Mouse (Mus musculus) kidney, embryonic 15.5 days (tissue): ENCODE results near the gene Capn15. TPM values are rescaled to one million over a fixed set of nuclear protein-coding genes. Genes with fewer than 3 reads are reported as not detected.
A peak's percentile ranks its signal among the peaks of the same experiment; 100 is the strongest.

Experiments
- ATAC-seq: fragments of 200-750 bp; cut with Nextera tagmentation; replicated peaks from 2 replicates; pipeline ENCODE4 v1.8.0; 2017; ENCODE audit warnings: moderate TSS enrichment; ENCODE audit not compliant: low FRiP score
- H3K27ac ChIP-seq: fragments of 300-500 bp; sonication (generic); 2 replicates; pipeline ENCODE4 v1.5.1; 2015; ENCODE audit warnings: mild to moderate bottlenecking, inconsistent platforms
- H3K27me3 ChIP-seq: fragments of 300-500 bp; sonication (generic); 2 replicates; pipeline ENCODE4 v1.6.1; 2015; ENCODE audit warnings: inconsistent platforms
- H3K36me3 ChIP-seq: fragments of 300-500 bp; sonication (generic); 2 replicates; pipeline ENCODE4 v1.6.1; 2015; ENCODE audit warnings: inconsistent platforms
- H3K4me1 ChIP-seq: fragments of 300-500 bp; sonication (generic); 2 replicates; pipeline ENCODE4 v1.6.1; 2015; ENCODE audit warnings: inconsistent platforms
- H3K4me2 ChIP-seq: fragments of 300-500 bp; sonication (generic); 2 replicates; pipeline ENCODE4 v1.6.1; 2015; ENCODE audit warnings: moderate library complexity, mild to moderate bottlenecking, inconsistent platforms
- H3K4me3 ChIP-seq: fragments of 300-500 bp; sonication (generic); replicated peaks from 2 replicates; pipeline ENCODE4 v1.5.1; 2015; ENCODE audit warnings: mild to moderate bottlenecking, inconsistent platforms
- H3K9ac ChIP-seq: fragments of 300-500 bp; sonication (generic); 2 replicates; pipeline ENCODE4 v1.6.1; 2015; ENCODE audit warnings: mild to moderate bottlenecking, inconsistent platforms
- H3K9me3 ChIP-seq: fragments of 300-500 bp; sonication (generic); replicated peaks from 2 replicates; pipeline ENCODE4 v1.6.1; 2016; ENCODE audit warnings: inconsistent platforms
- WGBS: fragments of 180-500 bp; shearing (Covaris S2); methylation state at CpG from one replicate; pipeline ENCODE4 v1.1.7; 2015; ENCODE audit warnings: mixed read lengths; 5-methylcytosine and 5-hydroxymethylcytosine counted together
- polyA plus RNA-seq: library from polyadenylated mRNA; unstranded; fragments of >200 nt; fragmentation: Nextera tagmentation; extraction: Ambion mirVana; gene quantifications from 2 replicates; pipeline ENCODE4 v1.2.1, GENCODE M21; 2015

The Capn15 gene
- polyA plus RNA-seq, 1 experiment from 2014 or later = 31.6 TPM

DNA sequence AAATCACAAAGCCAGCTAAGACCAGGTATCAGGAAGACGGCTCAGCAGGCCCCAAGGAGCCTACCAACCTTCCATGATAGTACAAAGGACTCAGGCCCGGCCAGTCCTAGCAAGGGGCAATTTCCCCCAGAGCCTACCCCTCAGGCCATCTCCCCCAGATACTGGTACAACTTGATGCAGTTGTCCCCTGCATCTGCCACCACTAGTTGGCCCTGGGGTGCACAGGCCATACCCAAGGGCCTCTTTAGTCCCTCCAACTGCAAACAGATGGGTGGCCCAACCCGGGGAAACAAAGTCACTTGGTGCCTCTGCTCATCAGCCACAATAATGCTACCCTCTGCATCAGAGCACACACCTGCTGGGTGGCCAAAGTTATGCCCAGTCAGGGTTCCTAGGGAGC lies 42.4 kb downstream of the Capn15 start:
- Histone ChIP-seq H3K4me2 (no peak overlapping the region), H3K9me3 (no peaks in the 10 kb centered on the region), H3K36me3 (peaks cover 10% of the 10 kb centered on the region; the same call in 1 of the 2 replicates), H3K27me3 (no peaks in the 10 kb centered on the region), H3K4me3 (no peak overlapping the region), H3K4me1 (peaks cover 41% of the 10 kb centered on the region), H3K27ac (peak overlapping the region; percentile 18; the same call in 1 of the 2 replicates), H3K9ac (no peak overlapping the region)
- WGBS = 80% methylated on average over 3 of the region's 3 CpGs
- no peak for ATAC-seq

DNA sequence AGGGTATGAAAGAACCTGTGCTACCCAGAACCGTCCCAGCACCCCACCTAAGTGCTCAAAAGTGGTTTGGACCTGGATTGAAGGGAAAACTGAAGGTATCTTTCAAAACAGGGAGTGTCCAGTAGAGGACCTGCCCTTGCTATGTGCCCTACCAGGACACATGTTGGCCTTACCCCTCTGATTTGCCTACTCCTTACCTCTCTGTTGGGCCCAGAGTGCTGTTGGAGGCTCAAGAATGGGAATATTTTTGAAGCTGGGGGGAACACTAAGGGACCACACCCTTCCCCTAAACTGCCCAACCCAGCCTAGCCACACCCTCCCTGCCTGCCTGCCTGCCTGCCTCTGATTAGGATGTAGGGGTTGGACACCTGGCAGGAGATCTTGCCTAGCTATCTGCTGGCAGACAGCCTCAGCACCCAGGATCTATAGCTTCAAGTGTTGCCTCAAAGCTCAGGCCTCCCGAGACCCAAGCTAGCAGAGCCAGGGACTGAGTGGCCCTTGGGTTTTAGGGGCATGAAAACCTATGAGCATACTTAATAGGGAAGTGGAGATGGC lies 42.9 kb downstream of the Capn15 start:
- no peak overlapping the region for H3K9ac ChIP-seq
- H3K27ac ChIP-seq = peak overlapping the region; percentile 18; the same call in 1 of the 2 replicates
- peaks cover 11% of the 10 kb centered on the region for H3K36me3 ChIP-seq
- H3K4me2 ChIP-seq = no peak overlapping the region; the same call in 1 of the 2 replicates
- WGBS = 73% methylated on average over 2 of the region's 2 CpGs
- ATAC-seq = peak; percentile 34; the same call in 1 of the 2 replicates
- H3K9me3 ChIP-seq = no peaks in the 10 kb centered on the region
- no peaks in the 10 kb centered on the region for H3K27me3 ChIP-seq
- H3K4me3 ChIP-seq = peak overlapping the region; percentile 84; the same call in 1 of the 2 replicates
- peaks cover 41% of the 10 kb centered on the region for H3K4me1 ChIP-seq

DNA sequence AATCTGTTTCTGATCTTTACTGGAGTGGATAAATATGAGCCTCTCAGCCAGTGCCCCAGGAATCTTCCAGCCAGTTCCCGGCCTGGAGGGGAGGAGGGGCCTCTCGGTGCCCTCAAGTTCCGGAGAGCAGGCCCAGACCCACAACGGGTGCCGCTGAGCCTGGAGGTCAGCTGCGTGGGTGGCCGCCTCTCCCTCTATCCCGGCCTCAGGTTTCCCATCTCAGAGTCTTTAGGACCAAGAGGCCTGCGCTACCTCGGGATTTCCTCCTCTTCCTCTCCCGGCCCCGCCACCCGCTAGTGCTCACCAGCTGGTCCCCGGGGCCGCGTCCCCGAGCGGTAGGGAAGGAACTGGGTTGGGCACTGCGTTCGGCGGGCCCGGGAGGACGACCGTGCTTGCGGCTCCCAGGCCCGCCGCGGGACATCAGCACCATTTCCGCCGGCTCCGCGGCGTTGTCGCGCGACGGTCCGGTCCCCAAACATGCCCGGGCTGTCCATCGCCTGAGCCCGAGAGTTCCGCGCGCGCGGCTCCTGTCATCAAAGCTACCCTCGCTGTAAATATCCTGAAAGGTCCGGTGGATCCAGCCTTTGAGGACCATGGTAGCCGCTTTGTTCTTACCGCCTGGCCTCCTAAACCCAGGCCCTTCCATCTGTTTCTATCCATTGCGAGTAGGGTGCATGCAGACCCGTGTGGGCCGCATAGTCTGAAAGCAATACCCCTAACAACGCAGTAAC lies 43.9 kb downstream of the Capn15 start:
- Histone ChIP-seq H3K4me2 (peak overlapping the region; percentile 69), H3K9me3 (no peaks in the 10 kb centered on the region), H3K9ac (peak overlapping the region; percentile 75), H3K27ac (peak overlapping the region; percentile 96), H3K4me3 (peak overlapping the region; percentile 84), H3K4me1 (peaks cover 40% of the 10 kb centered on the region), H3K36me3 (peaks cover 21% of the 10 kb centered on the region), H3K27me3 (no peaks in the 10 kb centered on the region)
- 2% methylated on average over 54 of the region's 54 CpGs for WGBS
- ATAC-seq = peak; percentile 38

DNA sequence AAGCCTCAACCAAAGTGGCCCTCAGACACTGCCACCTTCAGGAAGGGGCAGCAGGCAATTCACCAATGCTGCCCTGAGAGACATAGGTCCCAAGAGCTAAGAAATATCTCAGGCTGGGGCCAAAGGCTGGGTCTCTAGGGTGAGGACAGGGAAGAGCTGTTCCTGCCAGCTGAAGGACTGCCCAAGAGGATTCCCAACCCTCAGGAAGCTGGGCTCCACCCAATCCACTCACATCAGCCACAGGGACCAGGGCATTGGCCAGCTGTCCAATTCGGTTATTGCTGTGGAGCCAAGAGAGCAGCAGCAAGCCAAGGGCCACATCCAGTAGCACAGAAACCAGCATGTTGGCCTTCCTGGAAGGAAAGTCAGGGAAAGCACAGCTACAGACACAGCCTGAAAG lies 51.1 kb downstream of the Capn15 start:
- H3K9ac ChIP-seq = no peak overlapping the region
- H3K4me3 ChIP-seq = no peak overlapping the region
- WGBS = 90% methylated on average over 1 of the region's 1 CpGs
- H3K4me2 ChIP-seq = no peak overlapping the region
- no peaks in the 10 kb centered on the region; the same call in 1 of the 2 replicates for H3K4me1 ChIP-seq
- peaks cover 88% of the 10 kb centered on the region for H3K36me3 ChIP-seq
- ATAC-seq = no peak
- no peaks in the 10 kb centered on the region for H3K27me3 ChIP-seq
- H3K9me3 ChIP-seq = no peaks in the 10 kb centered on the region
- H3K27ac ChIP-seq = no peak overlapping the region

DNA sequence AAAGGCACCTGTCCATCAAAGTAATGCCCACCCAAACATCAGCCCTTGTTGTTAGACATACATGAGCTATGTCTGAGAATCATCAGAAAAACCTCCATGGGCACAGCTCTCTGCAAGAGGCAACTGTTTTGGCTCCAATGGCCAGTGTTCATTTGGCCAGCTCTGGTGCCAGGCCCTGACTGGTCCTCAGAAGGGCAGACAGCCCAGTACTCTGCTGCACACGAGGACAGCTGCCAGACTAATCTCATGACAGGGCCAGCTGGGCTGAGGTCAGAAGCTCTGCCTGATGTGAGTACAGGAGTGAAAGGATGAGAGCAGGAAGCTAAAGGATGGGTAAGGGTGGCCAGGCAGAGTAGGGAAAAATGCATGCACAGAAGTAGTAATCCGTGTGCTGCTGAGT lies 60.2 kb downstream of the Capn15 start:
- WGBS = 83% methylated on average over 2 of the region's 2 CpGs
- H3K36me3 ChIP-seq = peaks cover 51% of the 10 kb centered on the region

DNA sequence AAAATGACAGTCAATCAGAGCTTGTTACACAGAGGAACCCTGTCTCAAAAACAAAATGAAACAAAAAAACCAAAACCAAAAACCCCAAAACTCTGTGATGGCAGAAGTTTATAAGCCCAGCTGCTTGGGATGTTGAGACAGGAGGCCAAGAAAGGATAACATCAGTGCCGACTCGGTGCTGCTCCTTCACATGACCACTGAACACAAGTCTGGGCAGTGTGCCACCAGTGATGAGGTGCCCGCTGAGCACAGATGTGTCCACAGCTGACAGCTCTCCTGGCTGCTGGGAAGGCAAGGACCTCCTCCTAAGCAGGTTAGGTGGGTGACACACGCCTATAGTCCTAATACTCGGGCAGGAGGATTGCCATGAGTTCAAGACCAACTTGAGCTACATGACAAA lies 63.5 kb downstream of the Capn15 start:
- Histone ChIP-seq H3K9ac (no peak overlapping the region), H3K4me1 (peaks cover 23% of the 10 kb centered on the region), H3K27ac (no peak overlapping the region), H3K9me3 (no peaks in the 10 kb centered on the region), H3K27me3 (no peaks in the 10 kb centered on the region), H3K4me3 (no peak overlapping the region), H3K4me2 (no peak overlapping the region), H3K36me3 (peaks cover 22% of the 10 kb centered on the region)
- no peak for ATAC-seq
- 80% methylated on average over 5 of the region's 5 CpGs for WGBS

More for the DNA sequence above, 60.2 kb downstream of the Capn15 start:
- H3K4me1 ChIP-seq = peaks cover 8% of the 10 kb centered on the region
- no peak overlapping the region for H3K4me3 ChIP-seq
- H3K27me3 ChIP-seq = no peaks in the 10 kb centered on the region
- no peak overlapping the region for H3K9ac ChIP-seq
- no peak for ATAC-seq
- H3K9me3 ChIP-seq = no peaks in the 10 kb centered on the region
- H3K4me2 ChIP-seq = no peak overlapping the region
- no peak overlapping the region for H3K27ac ChIP-seq

DNA sequence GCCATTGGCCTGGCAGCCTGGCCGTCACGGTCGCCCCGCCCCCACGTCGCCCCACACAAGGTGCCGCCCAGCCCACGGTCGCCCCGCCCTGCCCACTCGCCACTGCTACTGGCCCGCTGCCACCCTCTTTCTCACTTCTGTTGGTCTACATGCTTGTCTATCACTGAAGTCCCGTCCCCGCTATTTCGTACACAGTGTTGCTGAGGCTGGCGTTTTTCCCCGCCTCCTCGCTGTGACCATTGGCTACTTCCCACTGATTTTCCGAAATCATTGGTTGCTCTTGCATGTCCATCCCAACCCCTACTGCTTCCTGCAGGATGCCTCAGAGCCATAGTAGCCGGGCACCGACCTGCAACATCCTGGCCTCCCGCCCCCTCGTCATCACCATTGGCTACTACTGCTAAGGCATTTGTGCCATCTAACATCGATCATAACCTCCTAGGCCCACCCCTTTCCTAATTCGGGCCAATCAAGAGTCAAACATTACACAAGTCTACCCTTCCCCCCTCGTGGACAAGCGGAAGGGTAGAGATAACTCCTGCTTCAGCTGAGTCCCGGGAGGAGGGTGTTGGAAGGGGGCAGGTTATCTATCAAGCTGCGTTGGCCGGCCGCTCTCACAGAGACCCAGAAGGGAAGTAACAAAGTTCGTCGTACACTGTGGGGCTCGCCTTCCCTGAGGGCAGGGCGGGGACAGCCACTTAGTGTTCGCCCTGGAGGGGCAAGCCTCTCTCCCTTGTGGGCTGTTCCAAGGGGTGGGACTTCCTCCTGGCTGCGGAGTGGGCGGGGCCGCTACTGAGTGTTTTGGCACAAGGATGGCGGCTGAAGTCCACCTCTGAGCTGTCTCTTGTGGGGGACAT lies 65.6 kb downstream of the Capn15 start:
- under 1% methylated on average over 40 of the region's 40 CpGs for WGBS
- ATAC-seq = peak; percentile 98
- H3K4me2 ChIP-seq = peak overlapping the region; percentile 90

DNA sequence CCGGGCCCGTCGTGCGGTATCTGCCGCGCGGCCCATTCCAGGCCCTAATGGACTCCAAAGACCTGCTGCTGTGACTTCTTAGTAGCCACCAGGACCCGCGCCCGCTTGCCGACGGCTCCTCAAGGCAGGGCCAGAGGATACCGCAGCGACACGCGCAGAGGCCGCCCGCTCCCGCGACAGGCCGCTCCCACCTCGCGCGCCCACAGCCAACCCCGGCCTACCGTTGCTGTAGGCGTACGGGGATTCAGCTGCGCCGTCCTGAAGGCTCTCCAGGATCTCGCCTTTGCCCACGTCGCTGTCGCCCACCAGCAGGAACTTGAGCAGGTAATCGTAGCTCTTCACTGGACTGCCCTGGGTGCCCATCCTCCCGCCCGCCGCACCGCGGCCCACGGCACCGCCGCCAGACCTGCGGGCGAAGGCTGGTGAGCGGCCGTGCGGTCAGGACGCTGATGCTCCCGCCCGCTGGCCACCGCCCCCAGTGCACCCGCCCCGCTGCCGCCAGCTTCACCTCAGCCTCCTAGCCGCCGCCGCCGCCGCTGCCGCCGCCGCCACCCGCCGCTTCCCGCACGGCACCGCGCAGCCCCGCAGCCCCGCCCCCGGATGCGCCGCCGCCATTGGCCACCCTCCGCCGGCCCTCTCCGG lies 66.3 kb downstream of the Capn15 start, which contains the start of gene Rab40c:
Rab40c (minus strand) TSS at position 584 of the 642 bp plus-strand sequence.
- Histone ChIP-seq H3K9me3 (no peaks in the 10 kb centered on the region), H3K4me2 (peak within 1 kb of the TSS; percentile 90), H3K4me3 (peak within 1 kb of the TSS; percentile 99), H3K9ac (peak within 1 kb of the TSS; percentile 93), H3K4me1 (peaks cover 30% of the 10 kb centered on the region), H3K27ac (peak within 1 kb of the TSS; percentile 98), H3K27me3 (no peaks in the 10 kb centered on the region), H3K36me3 (no peaks in the 10 kb centered on the region; the same call in 1 of the 2 replicates)
- ATAC-seq = peak; percentile 1; the same call in 1 of the 2 replicates
- WGBS = under 1% methylated on average over 52 of the region's 78 CpGs

More for the DNA sequence above, 65.6 kb downstream of the Capn15 start:
- H3K9ac ChIP-seq = peak overlapping the region; percentile 71
- peak overlapping the region; percentile 98 for H3K27ac ChIP-seq
- H3K4me1 ChIP-seq = peaks cover 26% of the 10 kb centered on the region
- H3K36me3 ChIP-seq = peaks cover under 1% of the 10 kb centered on the region
- H3K4me3 ChIP-seq = peak overlapping the region; percentile 99
- H3K9me3 ChIP-seq = no peaks in the 10 kb centered on the region
- no peaks in the 10 kb centered on the region for H3K27me3 ChIP-seq

DNA sequence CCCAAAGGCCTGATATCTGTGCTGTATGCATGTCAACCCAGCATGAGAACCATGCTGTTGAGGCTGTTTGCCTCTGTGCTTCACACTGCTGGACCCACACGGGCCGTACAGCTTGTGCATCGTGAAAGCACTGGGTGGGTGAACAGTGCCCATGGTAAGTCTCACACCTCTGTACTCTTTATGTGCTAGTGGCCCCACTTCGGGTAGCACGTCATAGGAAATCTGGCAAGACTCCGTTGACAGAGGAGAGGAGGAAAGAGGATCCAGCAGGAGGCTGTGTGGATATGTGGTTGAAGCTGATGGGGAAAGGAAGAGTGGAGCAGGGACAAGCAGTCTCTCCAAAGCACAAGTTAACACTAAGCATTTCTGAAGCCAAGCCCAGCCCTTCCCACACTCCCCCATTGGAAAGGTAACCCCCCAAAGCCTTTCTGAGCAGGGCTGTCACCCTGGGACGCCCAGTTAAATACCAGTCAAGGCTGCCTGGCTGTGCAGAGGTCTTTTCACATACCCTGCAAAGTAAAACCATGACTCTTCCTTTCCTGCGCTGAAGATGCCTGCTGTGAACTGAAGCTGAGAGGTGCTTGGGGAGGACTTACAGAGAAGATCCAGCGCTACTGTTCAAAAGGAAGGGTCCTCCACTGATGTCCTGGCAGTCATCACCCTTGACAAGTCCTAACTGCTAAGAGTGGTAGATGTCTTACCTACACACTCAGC lies 67.4 kb downstream of the Capn15 start:
- H3K9me3 ChIP-seq = no peaks in the 10 kb centered on the region
- H3K4me2 ChIP-seq = peak overlapping the region; percentile 86
- peak overlapping the region; percentile 93 for H3K9ac ChIP-seq
- H3K27ac ChIP-seq = no peak overlapping the region
- no peaks in the 10 kb centered on the region for H3K36me3 ChIP-seq
- no peak for ATAC-seq
- H3K4me1 ChIP-seq = peaks cover 41% of the 10 kb centered on the region
- H3K27me3 ChIP-seq = no peaks in the 10 kb centered on the region
- H3K4me3 ChIP-seq = peak overlapping the region; percentile 99
- 79% methylated on average over 9 of the region's 9 CpGs for whole genome bisulfite sequencing

DNA sequence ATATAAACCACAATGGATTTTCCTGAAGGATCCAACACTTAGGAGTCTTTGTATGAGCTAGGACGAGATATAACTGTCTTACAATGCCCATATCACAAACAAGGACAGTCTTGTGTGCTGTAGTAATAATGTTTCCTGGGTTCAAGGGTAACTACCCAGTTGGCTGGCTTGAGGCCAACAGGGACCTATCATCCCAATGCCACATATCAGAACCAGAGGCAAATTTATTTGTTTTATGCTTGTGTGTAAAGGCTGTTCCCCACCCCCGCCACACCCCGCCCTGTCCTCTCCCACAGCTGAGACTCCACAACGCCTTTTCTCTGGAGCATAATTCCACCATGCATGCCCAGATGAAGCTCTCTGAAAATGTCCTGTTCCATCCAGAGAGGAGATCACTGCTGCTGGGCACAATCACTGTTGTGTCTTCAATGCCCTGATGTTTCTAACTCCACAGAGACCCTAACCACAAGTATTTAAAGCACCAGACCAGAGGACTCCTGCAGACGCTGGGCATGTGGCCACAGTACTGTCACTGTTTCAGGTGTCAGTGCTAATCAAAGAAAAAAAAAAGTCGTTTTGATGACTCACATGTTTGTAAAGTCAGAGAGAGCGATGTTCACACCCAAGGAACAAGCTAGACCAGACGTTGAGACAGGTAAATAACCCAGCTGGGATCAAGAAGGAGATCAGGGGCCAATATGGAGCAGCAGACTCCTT lies 68.5 kb downstream of the Capn15 start:
- ATAC-seq = no peak
- WGBS = 85% methylated on average over 8 of the region's 8 CpGs
- no peaks in the 10 kb centered on the region for H3K9me3 ChIP-seq
- H3K27ac ChIP-seq = no peak overlapping the region
- H3K4me1 ChIP-seq = peaks cover 41% of the 10 kb centered on the region
- H3K4me3 ChIP-seq = no peak overlapping the region
- no peaks in the 10 kb centered on the region for H3K27me3 ChIP-seq
- no peaks in the 10 kb centered on the region for H3K36me3 ChIP-seq
- no peak overlapping the region for H3K9ac ChIP-seq
- no peak overlapping the region for H3K4me2 ChIP-seq
